Mouse (Mus musculus): Measurements from ENCODE around the gene St8sia2. TPM values are rescaled to one million over a fixed set of nuclear protein-coding genes. Genes with fewer than 3 reads are reported as not detected.
A peak's percentile ranks its signal among the peaks of the same experiment; 100 is the strongest.

St8sia2 gene
- polyA plus RNA-seq, 1 experiment, result 3.9 TPM

DNA sequence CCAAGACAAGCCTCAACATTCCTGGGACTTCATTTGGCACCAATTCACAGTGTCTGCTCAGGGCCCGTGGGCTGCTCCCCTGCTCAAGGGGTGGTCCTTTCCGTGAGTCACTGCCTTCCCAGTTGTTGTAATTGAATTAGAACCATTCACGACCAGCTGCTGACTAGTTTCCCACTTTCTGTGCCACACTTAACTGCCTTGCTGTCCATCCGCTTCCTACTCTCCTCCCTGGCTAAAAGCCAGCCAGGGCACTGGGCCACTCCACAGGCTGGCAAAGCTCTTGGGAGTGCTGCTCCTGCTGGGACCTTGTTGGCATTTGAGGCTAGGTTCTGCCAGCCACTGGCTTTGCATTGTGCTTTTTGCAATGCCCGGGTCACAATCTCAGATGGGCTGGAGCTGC, 59.0 kb downstream of the St8sia2 start:
- no peak overlapping the region for H3K4me3 ChIP-seq
- no peaks in the 10 kb centered on the region for H3K27me3 ChIP-seq (ENCODE audit: control insufficient read depth, insufficient read depth, insufficient read length)
- H3ac ChIP-seq (ENCODE audit: control insufficient read depth, insufficient read length), result no peak overlapping the region
- no peaks in the 10 kb centered on the region for H3K36me3 ChIP-seq (ENCODE audit: control insufficient read depth, insufficient read depth)
- no peak overlapping the region for H3K4me2 ChIP-seq (ENCODE audit: low read depth)
- no peaks in the 10 kb centered on the region for H3K79me2 ChIP-seq (ENCODE audit: control insufficient read depth, insufficient read depth)
- peak in 1 of 3 experiments; percentile 5 for TF ChIP-seq MYOG (IDR thresholded peaks at IDR 0.05; ENCODE audit: control insufficient read depth in 1 of 3, insufficient read depth in 1 of 3, insufficient read length in 2 of 3, low read depth in 2 of 3)
- no peak for TF ChIP-seq POLR2AphosphoS2 (IDR thresholded peaks at IDR 0.05; ENCODE audit: insufficient read length, low read depth)
- TF ChIP-seq MYOD1 (IDR thresholded peaks at IDR 0.05; ENCODE audit: control insufficient read depth in 1 of 3, insufficient read length in 2 of 3, low read depth in 2 of 3), result peak in 1 of 3 experiments; percentile 40

DNA sequence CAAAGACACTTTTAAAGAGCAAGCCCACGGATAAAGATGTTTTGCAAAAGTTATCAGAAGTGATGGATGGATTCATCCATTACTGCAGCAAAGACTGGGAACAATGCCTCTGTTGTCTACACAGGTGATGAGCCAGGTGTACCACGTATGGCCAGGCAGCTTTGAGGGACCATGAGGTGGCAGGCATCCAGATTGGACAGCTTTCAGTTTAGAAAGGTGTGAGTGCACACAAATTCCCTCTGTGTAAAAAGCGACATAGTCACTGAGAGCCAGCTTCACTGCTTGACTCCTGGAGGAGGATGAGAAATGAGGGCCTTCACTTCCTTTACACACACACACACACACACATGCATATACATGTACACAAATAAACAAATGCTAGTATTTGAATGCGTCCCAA, 60.4 kb downstream of the St8sia2 start:
- Histone ChIP-seq H3K4me2 (ENCODE audit: low read depth) (no peak overlapping the region), H3K4me3 (no peak overlapping the region), H3K36me3 (ENCODE audit: control insufficient read depth, insufficient read depth) (no peaks in the 10 kb centered on the region), H3K27me3 (ENCODE audit: control insufficient read depth, insufficient read depth, insufficient read length) (no peaks in the 10 kb centered on the region), H3ac (ENCODE audit: control insufficient read depth, insufficient read length) (no peak overlapping the region), H3K79me2 (ENCODE audit: control insufficient read depth, insufficient read depth) (no peaks in the 10 kb centered on the region)
- TF ChIP-seq POLR2AphosphoS2 (IDR thresholded peaks at IDR 0.05; ENCODE audit: insufficient read length, low read depth), result no peak
- TF ChIP-seq CEBPB (IDR thresholded peaks at IDR 0.05; ENCODE audit: insufficient read depth, poor library complexity, severe bottlenecking), result no peak
- no peak for TF ChIP-seq POLR2A (IDR thresholded peaks at IDR 0.05; ENCODE audit: insufficient read length, low read depth)
- TF ChIP-seq MYOD1 (IDR thresholded peaks at IDR 0.05; ENCODE audit: control insufficient read depth in 1 of 3, insufficient read length in 2 of 3, low read depth in 2 of 3), result no peak
- TF ChIP-seq REST (IDR thresholded peaks at IDR 0.05; ENCODE audit: insufficient read depth, insufficient read length), result no peak
- TF ChIP-seq USF1 (IDR thresholded peaks at IDR 0.05; ENCODE audit: low read depth), result no peak
- TF ChIP-seq TCF3 (IDR thresholded peaks at IDR 0.05; ENCODE audit: insufficient read length, low read depth), result no peak
- TF ChIP-seq E2F4 (IDR thresholded peaks at IDR 0.05; ENCODE audit: insufficient read depth), result no peak

DNA sequence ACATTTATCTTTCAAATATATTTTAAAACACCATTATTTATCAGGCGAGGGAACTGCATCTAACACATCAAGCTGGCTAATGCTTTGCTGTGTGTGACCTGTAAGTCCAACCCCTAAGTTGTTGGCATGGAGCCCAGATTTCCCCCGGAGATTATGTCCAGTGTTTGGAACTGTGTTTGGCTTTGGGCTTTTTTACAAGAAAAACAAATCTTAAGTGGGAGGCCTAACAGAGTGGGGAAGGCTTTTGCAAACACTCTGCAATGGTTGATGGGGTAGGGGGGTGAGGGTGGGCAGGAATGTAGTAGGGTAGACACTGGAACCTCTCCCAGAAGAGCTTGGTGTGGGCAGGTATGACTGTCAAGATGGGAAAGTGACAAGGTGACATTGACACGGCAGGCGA, 71.8 kb downstream of the St8sia2 start:
- Histone ChIP-seq H3K4me2 (ENCODE audit: low read depth) (no peak overlapping the region), H3K4me3 (no peak overlapping the region), H3ac (ENCODE audit: control insufficient read depth, insufficient read length) (no peak overlapping the region), H3K36me3 (ENCODE audit: control insufficient read depth, insufficient read depth) (no peaks in the 10 kb centered on the region), H3K79me2 (ENCODE audit: control insufficient read depth, insufficient read depth) (no peaks in the 10 kb centered on the region), H3K27me3 (ENCODE audit: control insufficient read depth, insufficient read depth, insufficient read length) (no peaks in the 10 kb centered on the region)
- TF ChIP-seq MAX (IDR thresholded peaks at IDR 0.05; ENCODE audit: low read depth) (no peak), POLR2AphosphoS2 (IDR thresholded peaks at IDR 0.05; ENCODE audit: insufficient read length, low read depth) (no peak), REST (IDR thresholded peaks at IDR 0.05; ENCODE audit: insufficient read depth, insufficient read length) (no peak), POLR2A (IDR thresholded peaks at IDR 0.05; ENCODE audit: insufficient read length, low read depth) (no peak), TCF12 (IDR thresholded peaks at IDR 0.05; ENCODE audit: insufficient read depth, poor library complexity, severe bottlenecking) (no peak), SRF (IDR thresholded peaks at IDR 0.05; ENCODE audit: control insufficient read depth, insufficient read length, low read depth) (no peak), CEBPB (IDR thresholded peaks at IDR 0.05; ENCODE audit: insufficient read depth, poor library complexity, severe bottlenecking) (no peak), MYOD1 (IDR thresholded peaks at IDR 0.05; ENCODE audit: control insufficient read depth in 1 of 3, insufficient read length in 2 of 3, low read depth in 2 of 3) (no peak), USF1 (IDR thresholded peaks at IDR 0.05; ENCODE audit: low read depth) (no peak), E2F4 (IDR thresholded peaks at IDR 0.05; ENCODE audit: insufficient read depth) (no peak), TCF3 (IDR thresholded peaks at IDR 0.05; ENCODE audit: insufficient read length, low read depth) (no peak), MYOG (IDR thresholded peaks at IDR 0.05; ENCODE audit: control insufficient read depth in 1 of 3, insufficient read depth in 1 of 3, insufficient read length in 2 of 3, low read depth in 2 of 3) (no peak)

DNA sequence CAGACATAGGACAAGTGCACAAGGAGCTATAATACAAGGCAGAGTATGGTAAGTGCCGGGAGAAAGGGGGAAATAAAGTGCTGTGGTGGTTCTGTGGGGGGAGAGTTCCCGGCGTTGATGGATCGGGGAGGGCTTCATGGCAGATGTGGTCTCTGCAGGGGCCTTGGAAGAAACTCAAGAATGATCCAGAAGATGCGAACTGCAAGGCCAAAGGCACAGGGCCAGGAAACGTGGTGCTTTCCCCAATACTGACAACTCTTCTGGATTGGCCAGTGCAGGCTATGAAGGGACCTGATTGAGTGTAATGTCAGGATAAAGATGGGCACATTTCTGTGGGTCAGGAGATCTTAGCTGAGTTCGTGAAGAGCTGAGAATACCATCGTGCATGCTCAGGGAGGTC, 74.3 kb downstream of the St8sia2 start:
- no peaks in the 10 kb centered on the region for H3K27me3 ChIP-seq (ENCODE audit: control insufficient read depth, insufficient read depth, insufficient read length)
- H3K36me3 ChIP-seq (ENCODE audit: control insufficient read depth, insufficient read depth), result no peaks in the 10 kb centered on the region
- TF ChIP-seq REST (IDR thresholded peaks at IDR 0.05; ENCODE audit: insufficient read depth, insufficient read length) (no peak), USF1 (IDR thresholded peaks at IDR 0.05; ENCODE audit: low read depth) (no peak), POLR2AphosphoS2 (IDR thresholded peaks at IDR 0.05; ENCODE audit: insufficient read length, low read depth) (no peak), TCF3 (IDR thresholded peaks at IDR 0.05; ENCODE audit: insufficient read length, low read depth) (no peak)
- H3ac ChIP-seq (ENCODE audit: control insufficient read depth, insufficient read length), result no peak overlapping the region
- H3K4me2 ChIP-seq (ENCODE audit: low read depth), result no peak overlapping the region
- no peak overlapping the region for H3K4me3 ChIP-seq
- no peaks in the 10 kb centered on the region for H3K79me2 ChIP-seq (ENCODE audit: control insufficient read depth, insufficient read depth)

DNA sequence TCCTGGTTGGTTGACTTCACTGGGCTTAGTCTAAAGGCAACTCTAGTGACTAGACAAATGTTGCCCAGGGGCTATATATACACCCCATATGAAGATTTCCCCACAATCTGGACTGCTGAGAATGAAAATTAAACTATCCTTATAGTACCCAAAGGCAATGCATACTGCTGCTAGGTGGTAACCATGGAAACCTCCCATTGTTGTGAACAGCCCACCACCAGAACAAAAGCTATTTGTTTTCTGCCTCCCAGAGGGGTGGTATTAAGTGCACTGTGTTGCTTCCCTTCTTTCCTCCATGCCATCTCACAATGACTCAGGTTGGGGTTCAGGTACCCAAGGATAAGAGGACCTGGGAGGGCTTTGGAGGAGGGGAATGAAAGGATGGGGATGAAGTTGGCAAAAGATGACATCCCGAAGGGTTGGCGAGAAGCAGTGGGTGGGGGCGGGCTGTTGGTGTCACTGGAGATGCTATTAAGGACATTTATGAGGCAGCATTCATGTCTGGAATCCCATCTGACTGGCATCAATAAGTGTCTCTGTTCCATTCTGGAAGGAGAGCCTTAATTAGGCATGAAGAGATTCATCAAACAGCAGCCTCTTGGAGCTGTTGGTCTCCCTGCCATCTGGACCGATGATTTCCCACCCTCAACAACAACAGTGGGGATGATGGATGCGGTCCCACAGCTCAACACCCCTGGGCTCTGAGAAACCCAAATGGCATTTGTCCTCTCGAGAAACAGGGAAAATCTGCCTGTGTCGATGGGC, 75.3 kb downstream of the St8sia2 start:
- no peak overlapping the region for H3K4me2 ChIP-seq (ENCODE audit: low read depth)
- TF ChIP-seq CEBPB (IDR thresholded peaks at IDR 0.05; ENCODE audit: insufficient read depth, poor library complexity, severe bottlenecking), result no peak
- no peak for TF ChIP-seq MYOG (IDR thresholded peaks at IDR 0.05; ENCODE audit: control insufficient read depth in 1 of 3, insufficient read depth in 1 of 3, insufficient read length in 2 of 3, low read depth in 2 of 3)
- no peak for TF ChIP-seq SRF (IDR thresholded peaks at IDR 0.05; ENCODE audit: control insufficient read depth, insufficient read length, low read depth)
- no peak for TF ChIP-seq E2F4 (IDR thresholded peaks at IDR 0.05; ENCODE audit: insufficient read depth)
- TF ChIP-seq REST (IDR thresholded peaks at IDR 0.05; ENCODE audit: insufficient read depth, insufficient read length), result no peak
- TF ChIP-seq TCF12 (IDR thresholded peaks at IDR 0.05; ENCODE audit: insufficient read depth, poor library complexity, severe bottlenecking), result no peak
- TF ChIP-seq MYOD1 (IDR thresholded peaks at IDR 0.05; ENCODE audit: control insufficient read depth in 1 of 3, insufficient read length in 2 of 3, low read depth in 2 of 3), result no peak
- no peak for TF ChIP-seq USF1 (IDR thresholded peaks at IDR 0.05; ENCODE audit: low read depth)
- H3K36me3 ChIP-seq (ENCODE audit: control insufficient read depth, insufficient read depth), result no peaks in the 10 kb centered on the region
- no peaks in the 10 kb centered on the region for H3K27me3 ChIP-seq (ENCODE audit: control insufficient read depth, insufficient read depth, insufficient read length)
- H3K4me3 ChIP-seq, result no peak overlapping the region
- H3K79me2 ChIP-seq (ENCODE audit: control insufficient read depth, insufficient read depth), result no peaks in the 10 kb centered on the region
- no peak overlapping the region for H3ac ChIP-seq (ENCODE audit: control insufficient read depth, insufficient read length)
